Mouse (Mus musculus) megakaryocyte, embryonic 14.5 days (primary cell): ENCODE measurements at regions not wholly inside any gene's neighbourhood (a gene's known extent, or its start where the extent isn't known, plus 50 kb on each side); places are given as distances from the start of the nearest gene placed in this dataset.

Source experiments
- FLI1 ChIP-seq: IDR thresholded peaks from 2 replicates; pipeline ENCODE4 v1.6.1; 2012; ENCODE audit warnings: low read length, inconsistent platforms, mixed read lengths
- GATA1 ChIP-seq: IDR thresholded peaks from 3 replicates; pipeline ENCODE4 v1.6.1; 2012; ENCODE audit warnings: mixed read lengths, low read length, inconsistent platforms, borderline replicate concordance

DNA sequence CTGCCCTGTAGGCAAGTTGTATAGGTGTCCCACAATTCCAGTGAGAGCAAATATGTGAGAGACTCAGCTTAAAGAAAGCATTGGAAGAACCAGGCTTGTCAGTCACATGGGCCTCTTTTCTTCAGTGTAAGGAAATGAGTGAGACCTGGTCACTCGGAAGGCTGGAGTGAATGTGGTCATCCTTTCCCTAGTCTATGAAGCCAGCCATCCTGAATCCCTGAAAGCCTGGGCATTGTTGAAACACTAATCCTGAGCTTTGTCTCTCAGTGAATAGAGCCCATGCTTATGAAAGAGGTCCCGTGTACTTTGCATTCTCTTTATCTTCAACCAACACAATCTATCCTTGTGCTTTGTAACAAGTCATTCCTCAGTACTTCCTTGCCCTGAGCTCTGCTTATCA lies 420.1 kb upstream of the Igfbp7 start:
- TF ChIP-seq GATA1 (no peak), FLI1 (no peak)
